Comparison of ENCODE assay signal across 16 mouse cellular contexts in genomic region chr15:79023366-79023765, GRCm38 (mm10). TPM values are rescaled to one million over a fixed set of nuclear protein-coding genes. Genes with fewer than 3 reads are reported as not detected.
"Had no signal": no experiment of that assay in that cellular context is flagged by ENCODE, and none has a peak within 500 bp of the region (broad histone marks: within the 10 kb centered on the region; RNA-seq: fewer than 3 reads in every experiment).

No protein-coding gene starts in this region.

- H3K9me3 ChIP-seq: limb, embryonic 12.5 days; liver, embryonic 13.5 days; neural tube, embryonic 12.5 days had no signal

- H3K9ac ChIP-seq: limb, embryonic 12.5 days; liver, embryonic 13.5 days had no signal

- H3K27ac ChIP-seq: kidney, postnatal 0 days; limb, embryonic 12.5 days; liver, embryonic 13.5 days; neural tube, embryonic 12.5 days had no signal

- H3K4me2 ChIP-seq: limb, embryonic 12.5 days; liver, embryonic 13.5 days; neural tube, embryonic 12.5 days had no signal

- H3K4me3 ChIP-seq: limb, embryonic 12.5 days; liver, embryonic 13.5 days; neural tube, embryonic 12.5 days had no signal

- H3K27me3 ChIP-seq: limb, embryonic 12.5 days; neural tube, embryonic 12.5 days had no signal

- DNase-seq: kidney, adult 18-20 months; layer of hippocampus, adult 9-11 months; layer of hippocampus, postnatal 36 days; liver, embryonic 13.5 days; lung, adult 18-20 months; lung, postnatal 36 days; midbrain, embryonic 14.5 days; right cerebral cortex, postnatal 4 days; spleen, adult 18-20 months; thymus, postnatal 36 days had no signal

- H3K36me3 ChIP-seq: limb, embryonic 12.5 days; liver, embryonic 13.5 days; neural tube, embryonic 12.5 days had no signal

RNA-seq across cellular contexts. Expression of gene Galr3, which starts 18.3 kb away (rescaled TPM):
- total RNA-seq: layer of hippocampus, postnatal 36 days; monocyte, adult 5-6 weeks; neutrophil, adult 5-6 weeks had no signal
- polyA plus RNA-seq: limb, embryonic 12.5 days; lung, embryonic 16.5 days; midbrain, embryonic 14.5 days; neural tube, embryonic 12.5 days had no signal
